Mouse (Mus musculus) sigmoid colon, adult 10 weeks (tissue): Measurements from ENCODE around the gene Clasp2. TPM values are rescaled to one million over a fixed set of nuclear protein-coding genes. Genes with fewer than 3 reads are reported as not detected.

Experiments used
- polyA plus RNA-seq: library from polyadenylated mRNA; stranded (reverse); fragments of 350-450 nt; fragmentation: Illumina TruSeq; extraction: RNeasy Lipid Tissue Mini Kit (QIAGEN cat#74804); gene quantifications from one replicate; pipeline ENCODE4 v1.2.3, GENCODE M21; 2014; ENCODE audit warnings: low read depth, low replicate concordance

Gene Clasp2
- polyA plus RNA-seq: 28.5 TPM

DNA sequence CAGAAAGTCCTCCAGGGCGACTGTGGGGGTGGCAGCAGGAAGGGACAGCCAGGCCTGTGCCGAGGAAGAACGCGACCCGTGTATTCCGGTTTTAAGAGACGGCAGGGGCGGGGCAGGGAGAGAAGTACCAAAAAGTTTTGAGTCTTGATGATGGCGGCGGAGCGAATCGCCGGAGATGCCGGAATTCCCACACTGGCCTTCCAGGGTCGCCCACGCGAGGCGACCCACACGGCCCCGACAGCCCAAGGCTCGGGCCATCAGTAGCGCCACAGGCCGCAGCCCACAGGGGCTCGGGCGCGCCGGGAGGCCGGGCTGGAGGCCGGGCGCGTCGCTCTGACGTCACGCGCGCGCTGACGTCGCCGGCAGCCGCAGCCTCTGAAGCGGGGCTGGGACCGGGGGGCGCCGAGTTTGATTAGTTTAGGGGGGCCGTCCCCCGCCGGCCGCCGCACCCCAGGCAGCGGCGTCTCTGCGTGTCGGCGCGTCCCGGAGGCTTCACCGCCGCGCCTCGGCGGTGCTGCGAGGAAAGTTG lies at the start of gene Clasp2:
TSS of gene Clasp2 (plus strand) at position 366 of the 529 bp plus-strand sequence.

DNA sequence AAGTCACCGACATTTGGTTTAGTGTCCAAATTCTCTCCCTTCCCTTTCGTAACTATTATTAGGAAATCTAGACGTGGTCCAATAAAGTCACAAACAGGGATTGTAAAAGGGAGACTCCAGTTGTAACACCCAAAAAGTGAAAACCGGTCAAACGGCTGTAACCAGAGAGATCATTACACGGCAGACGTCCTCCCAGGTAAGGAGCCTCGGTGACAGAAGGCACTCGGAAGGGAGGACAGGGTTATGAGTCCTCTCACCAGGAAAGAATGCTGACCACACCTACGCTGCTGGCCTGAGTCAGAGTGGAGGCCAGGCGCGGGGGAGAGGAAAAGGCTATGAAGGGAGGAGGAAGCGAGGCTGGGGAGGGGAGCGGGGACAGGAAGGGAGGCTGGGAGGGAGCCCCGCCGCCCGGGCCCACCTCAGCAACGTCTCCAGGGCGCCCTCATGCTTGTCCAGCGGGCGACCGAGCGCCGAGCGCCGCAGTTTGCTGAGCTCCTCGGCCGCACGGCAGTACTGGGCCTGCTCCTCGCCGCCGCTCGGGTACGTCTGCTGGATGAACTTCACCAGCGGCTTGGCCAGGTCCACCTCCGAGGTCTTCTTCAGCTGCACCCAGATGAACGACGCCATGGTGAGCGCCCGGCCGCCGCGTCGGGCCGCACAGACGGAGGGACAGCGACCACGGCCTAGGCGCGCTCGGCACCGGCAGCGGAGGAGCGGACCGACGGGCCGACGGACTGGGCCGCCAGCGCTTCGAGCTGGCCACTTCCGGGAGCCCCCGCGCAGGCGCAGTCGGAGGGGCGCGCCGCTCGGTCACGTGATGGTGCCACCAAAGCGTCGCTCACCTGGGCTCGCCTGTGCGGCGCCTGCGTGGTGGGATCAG lies 33.6 kb upstream of the Clasp2 start, which contains the start of gene Pdcd6ip:
TSS of gene Pdcd6ip (minus strand) at position 779 of the 880 bp plus-strand sequence.

GRCm38 (mm10) chr9:113930534-113931374 lies 189.5 kb downstream of the Clasp2 start, which contains the start of gene Ubp1:
Gene Ubp1 (plus strand): TSS chr9:113930934.

Other genes with a start within 250 kb of the Clasp2 start
- 413 TPM for gene Pdcd6ip, start 33.2 kb upstream of the Clasp2 start, polyA plus RNA-seq
- 94.8 TPM for gene Ubp1, start 189.5 kb downstream of the Clasp2 start, polyA plus RNA-seq